Mouse (Mus musculus): ENCODE results near the gene Ankfy1.

GRCm38 (mm10) chr11:72659918-72660317 is 29.9 kb upstream of the Ankfy1 start:
- no peak for TF ChIP-seq POLR2A (IDR thresholded peaks at IDR 0.05; ENCODE audit: insufficient read depth, low read depth, low read length)
- no peak for TF ChIP-seq CTCF (IDR thresholded peaks at IDR 0.05; ENCODE audit: insufficient read depth, low read depth, low read length)

Measured in olfactory bulb, adult 2 months (tissue).